Mouse (Mus musculus) left cerebral cortex, postnatal 4 days (tissue): ENCODE measurements at regions not wholly inside any gene's neighbourhood (a gene's known extent, or its start where the extent isn't known, plus 50 kb on each side); places are given as distances from the start of the nearest gene placed in this dataset.
"Not testable (repeated sequence)": the region's sequence is repeated elsewhere in the genome, so short reads cannot be mapped to it uniquely, and the experiment has no call there.

Experiments used
- DNase-seq: peaks from one replicate; pipeline ENCODE4 v3.0.0-alpha.2; 2022
- intact Hi-C: fragments of 180-260 bp; cut with DNase I; formaldehyde crosslinking; loops from one replicate; pipeline ENCODE4 v1.15.1; 2025

DNA sequence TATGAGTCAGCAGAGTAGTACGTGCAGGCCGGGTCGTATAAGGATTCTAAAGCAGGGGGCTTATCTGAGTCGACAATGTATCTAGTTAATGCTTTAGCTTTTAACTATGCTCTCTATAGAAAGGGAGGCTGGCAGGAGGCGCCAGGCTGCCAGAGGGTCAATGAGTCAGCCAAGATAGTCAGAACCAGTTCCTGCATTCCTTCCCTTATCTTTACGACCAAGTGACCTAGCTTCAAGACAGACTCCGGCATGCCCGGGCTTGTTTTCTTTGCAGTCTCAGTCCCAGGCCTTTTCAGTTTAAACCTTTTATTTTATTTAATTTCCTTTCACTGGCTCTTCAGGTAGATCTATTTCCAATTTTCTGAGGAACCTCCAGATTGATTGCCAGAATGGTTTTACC is 374.0 kb upstream of the Nrxn1 start:
- intact Hi-C loops: no loop called here
- no peak for DNase-seq

DNA sequence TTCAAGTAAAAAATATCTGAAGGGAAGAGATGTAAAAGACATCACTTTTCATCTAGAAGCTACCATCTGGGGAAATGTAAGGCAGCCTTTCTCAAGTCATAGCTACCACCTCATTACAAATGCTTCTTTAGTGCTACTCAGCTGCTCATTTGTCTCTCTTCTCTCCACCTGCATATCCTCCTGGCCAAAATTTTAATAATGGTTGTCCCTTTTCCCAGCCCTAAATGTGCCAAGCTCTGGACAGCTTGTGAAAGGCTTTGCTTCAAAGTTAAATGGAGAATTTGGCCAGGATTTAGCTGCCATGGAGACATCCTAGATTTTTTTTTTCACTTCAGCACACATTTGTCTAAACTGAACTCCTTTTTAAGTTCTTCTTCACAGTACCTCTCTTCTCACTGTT is 358.8 kb upstream of the Nrxn1 start:
- intact Hi-C loops: no loop called here

DNA sequence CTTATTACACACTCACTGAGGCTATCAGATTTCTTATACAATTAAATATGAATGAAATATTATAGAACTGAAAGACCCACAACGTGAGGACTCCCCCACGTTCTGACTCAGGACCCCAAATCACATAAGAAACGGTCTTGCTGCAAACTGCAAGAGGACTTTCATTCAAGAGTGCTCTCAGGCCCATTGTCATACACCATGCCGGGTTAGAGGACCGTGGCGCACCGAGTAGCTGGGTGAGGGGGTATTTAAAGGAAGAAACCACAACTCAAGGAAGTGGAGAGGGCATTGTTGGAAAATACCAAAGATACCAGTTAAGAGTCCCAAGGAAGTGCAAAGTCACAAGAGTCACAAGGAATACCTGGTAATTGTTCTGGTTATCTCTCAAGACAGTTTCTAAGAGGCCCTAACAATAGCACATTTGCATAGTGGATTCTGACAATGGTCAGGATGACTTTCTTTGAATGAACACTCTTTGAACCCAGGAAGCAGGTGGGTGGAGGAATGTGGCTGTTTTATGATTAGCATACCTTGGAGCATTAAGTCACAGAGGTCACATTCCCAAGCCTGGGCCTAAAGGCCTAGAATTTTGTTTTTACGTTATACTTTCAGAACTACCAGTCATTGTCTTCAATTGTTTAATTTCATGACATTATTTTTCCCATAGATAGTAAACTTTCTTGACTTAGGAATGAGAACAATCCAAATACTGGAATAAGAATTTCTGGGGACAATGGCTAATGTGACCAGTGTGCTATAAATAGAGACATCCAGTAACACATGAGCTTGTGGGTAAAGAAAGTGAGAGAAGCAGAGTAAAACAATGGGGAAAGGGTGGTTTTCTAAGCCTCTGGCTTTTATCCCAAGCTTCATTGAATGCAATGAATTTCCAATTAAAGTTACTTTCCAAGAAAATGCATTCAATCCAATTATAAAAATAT is 339.2 kb upstream of the Nrxn1 start:
- intact Hi-C loops, DNase-seq: not testable (repeated sequence)

More for the DNA sequence above, 358.8 kb upstream of the Nrxn1 start:
- no peak for DNase-seq

- intact Hi-C loops: no loop called here
- no peak for DNase-seq
Measured at GRCm38 (mm10) chr17:91430351-91430750, 337.5 kb upstream of the Nrxn1 start.

DNA sequence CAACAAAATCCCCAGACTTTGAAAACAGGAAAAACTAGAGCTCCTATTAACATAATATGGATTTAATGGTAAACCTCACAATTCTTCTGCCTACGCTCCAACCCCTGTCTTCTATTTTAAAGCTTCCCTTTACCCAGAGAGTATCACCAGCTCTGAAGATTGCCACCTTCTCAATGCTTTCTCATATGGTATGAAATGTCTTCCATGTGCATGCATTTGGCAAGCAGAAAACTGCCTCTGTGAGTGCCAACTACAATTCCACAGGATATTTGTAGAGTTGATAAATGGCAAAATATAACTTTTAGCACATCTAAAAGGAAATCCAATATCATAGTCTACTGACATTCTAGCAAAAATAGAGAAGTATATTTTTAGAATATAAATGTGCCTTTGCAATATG is 332.2 kb upstream of the Nrxn1 start:
- intact Hi-C loops: no loop called here
- no peak for DNase-seq

- intact Hi-C loops: loop anchor here (10.0 kb wide), 1 partner anchor 324 kb away; the partner anchor contains the start of gene Nrxn1
- no peak for DNase-seq
Measured at GRCm38 (mm10) chr17:91418582-91418981, 325.7 kb upstream of the Nrxn1 start.

DNA sequence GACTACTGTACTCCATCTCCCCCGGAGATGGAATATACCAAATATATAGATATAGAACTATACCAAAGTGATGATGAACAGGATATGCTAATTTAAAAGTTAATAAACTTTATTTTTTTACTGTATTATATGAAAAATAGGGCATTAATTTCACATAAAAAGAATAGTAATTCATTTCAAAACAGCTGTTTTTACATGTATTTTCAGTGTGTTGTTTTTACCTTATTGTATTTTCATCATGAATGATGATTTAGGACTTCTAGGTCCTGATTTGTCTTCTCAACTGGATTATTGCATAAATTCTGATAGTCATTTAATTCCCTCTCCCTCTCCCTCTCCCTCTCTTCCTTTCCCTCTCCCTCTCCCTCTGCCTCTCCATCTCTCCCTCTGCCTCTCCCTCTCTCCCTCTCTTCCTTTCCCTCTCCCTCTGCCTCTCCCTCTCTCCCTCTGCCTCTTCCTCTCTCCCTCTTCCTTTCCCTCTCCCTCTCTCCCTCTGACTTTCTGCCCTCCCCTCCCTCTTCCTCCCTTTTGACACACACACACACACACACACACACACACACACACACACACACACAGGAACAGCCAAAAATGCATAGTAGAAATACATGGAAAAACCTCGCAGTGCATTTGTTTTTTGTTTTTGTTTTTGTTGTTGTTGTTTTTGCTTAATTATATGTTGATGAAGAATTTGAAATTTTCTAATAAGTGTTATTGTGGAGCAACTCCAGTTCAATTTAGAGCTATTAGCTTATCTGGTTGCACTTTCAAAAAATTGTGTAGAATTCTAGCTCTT is 298.3 kb upstream of the Nrxn1 start:
- no peak for DNase-seq
- intact Hi-C loops: no loop called here

- intact Hi-C loops, DNase-seq: not testable (repeated sequence)
Measured at GRCm38 (mm10) chr17:91389937-91390623, 297.2 kb upstream of the Nrxn1 start.

DNA sequence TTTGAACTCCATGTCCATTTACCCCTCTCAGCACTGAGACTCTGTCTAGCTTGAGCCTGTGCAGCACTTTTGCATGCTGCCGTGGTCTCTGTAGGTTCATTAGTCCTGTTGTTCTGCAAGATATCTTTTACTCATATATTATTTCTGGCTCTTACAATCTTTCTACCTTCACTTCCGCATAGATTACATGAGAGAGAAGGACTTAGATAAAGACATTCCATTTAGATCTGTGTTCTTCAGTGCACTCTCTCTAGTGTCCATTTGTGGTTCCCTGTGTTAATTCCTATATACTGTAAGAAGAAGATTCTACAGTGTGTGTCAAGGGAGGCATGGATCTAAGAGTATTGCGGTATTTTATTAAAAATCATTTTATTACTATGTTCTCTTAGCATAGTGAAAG is 295.6 kb upstream of the Nrxn1 start:
- no peak for DNase-seq
- intact Hi-C loops: no loop called here

DNA sequence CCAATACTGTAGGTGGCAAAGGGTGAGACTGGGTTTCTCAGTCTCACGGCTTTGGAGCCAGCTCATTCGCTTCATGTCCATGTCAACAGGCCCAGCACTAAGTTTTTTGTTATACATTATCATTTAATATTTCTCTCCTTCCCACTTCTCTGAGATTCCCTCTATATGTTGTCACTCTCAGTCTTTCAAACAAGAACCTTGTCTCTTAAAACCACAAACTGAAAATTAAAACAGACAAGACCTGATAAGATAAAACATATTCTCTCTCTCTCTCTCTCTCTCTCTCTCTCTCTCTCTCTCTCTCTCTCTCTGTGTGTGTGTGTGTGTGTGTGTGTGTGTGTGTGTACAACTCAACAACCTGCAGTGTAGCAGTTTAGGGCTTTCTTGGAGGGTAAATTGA is 295.2 kb upstream of the Nrxn1 start:
- DNase-seq: no peak
- intact Hi-C loops: no loop called here

GRCm38 (mm10) chr17:91385949-91386348 is 293.1 kb upstream of the Nrxn1 start:
- no peak for DNase-seq
- intact Hi-C loops: no loop called here

DNA sequence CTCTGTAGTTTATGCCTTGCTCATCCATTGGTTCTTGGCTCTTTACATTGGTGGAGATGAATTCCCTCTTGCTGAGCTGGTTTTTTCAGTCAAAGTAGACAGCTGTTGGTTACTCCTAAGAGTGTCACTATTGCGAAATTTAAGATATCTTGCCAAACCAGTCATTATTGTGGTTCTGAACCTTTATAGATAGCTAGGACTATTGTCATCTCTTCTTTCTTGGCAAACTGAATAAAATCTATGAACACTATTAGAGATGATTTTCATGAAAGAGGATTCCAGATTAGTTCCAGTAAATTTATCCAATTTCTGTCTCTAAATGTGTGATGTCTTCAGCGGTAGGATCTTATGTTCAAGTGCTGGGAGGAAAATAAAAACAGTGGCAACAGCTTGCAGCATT is 275.3 kb upstream of the Nrxn1 start:
- no peak for DNase-seq
- intact Hi-C loops: no loop called here

- peak; percentile 23 for DNase-seq
Measured at GRCm38 (mm10) chr17:91361261-91361660, 268.4 kb upstream of the Nrxn1 start.

GRCm38 (mm10) chr17:91352107-91352506 is 259.2 kb upstream of the Nrxn1 start:
- intact Hi-C loops: no loop called here
- no peak for DNase-seq

More at GRCm38 (mm10) chr17:91361261-91361660, 268.4 kb upstream of the Nrxn1 start:
- intact Hi-C loops: no loop called here

DNA sequence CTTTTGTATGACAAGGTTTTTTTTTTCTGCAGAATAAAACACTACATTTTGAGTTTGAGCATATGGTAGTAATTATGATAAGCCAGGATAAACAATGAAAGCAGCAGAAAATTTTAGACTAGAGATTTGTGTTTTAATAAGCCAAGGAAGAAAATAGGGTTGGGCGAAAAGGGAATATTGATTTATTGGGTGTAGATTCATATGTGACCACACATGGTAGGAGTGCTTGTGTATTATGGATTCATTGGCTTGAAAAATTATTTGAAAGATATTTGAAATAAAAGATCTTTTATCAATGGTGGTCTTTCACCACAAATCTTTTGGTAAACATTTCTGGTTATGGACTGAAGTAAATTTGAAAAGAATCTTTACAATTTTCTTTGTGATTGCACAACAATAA is 244.0 kb upstream of the Nrxn1 start:
- intact Hi-C loops: no loop called here
- no peak for DNase-seq

DNA sequence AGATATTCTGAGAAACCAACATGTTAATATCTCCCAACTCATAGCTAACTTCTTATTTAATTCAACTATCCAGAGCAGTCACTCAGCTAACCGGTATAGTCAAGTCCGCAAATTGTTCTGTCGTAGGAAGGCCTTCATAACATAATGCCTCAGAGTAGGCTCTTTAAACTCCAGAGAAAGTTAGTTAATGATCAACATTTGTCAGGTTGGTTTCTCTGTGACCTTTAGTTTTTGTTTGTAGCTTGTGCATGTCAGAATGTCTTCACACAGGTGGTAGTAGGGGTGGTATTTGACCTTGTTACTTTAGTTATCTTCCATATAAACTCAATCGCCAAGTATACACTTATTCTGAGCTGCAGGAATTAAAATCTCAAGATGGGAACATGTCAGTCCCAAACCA is 240.9 kb upstream of the Nrxn1 start:
- intact Hi-C loops: no loop called here
- DNase-seq: no peak

- intact Hi-C loops: no loop called here
- DNase-seq: no peak
Measured at GRCm38 (mm10) chr17:91333202-91333601, 240.3 kb upstream of the Nrxn1 start.

DNA sequence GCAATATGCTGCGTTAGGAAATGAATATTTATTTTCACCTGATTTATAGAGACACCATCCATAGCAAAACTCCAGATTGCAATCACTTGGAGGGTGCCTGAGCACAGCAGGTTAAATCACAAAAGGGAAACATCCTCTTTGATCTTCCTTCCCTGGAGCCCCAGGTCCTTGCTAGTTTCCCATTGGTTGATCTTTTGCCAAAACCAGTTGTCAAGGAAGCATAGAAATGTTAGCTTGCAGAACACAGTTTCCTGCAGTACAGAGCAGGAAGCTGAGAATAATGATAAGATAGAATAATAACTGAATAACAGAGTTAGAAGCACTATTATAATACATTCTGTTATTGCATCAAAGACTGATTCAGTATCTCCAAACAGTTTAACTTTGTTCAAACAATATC is 231.5 kb upstream of the Nrxn1 start:
- intact Hi-C loops: no loop called here
- DNase-seq: no peak

DNA sequence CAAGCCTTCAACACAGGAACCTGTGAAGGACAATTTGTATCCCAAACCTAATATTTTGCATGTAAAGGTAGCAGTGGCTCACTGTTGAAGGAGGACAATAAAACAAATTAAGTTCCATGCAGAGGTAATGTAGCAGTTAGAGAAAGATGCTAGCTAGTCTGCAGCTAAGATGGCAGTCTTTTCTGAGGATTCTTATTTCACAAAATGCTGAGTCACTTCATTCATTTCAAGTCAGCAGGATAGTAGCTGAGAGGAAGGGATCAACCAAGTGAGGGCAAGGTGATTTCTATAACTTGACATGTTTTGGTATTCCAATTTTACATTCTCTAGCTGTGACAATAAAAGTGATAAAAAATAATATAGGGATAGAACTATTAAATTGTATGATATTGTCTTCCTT is 194.0 kb upstream of the Nrxn1 start:
- DNase-seq: no peak
- intact Hi-C loops: no loop called here

- intact Hi-C loops: no loop called here
- DNase-seq: no peak
Measured at GRCm38 (mm10) chr17:91274378-91274777, 181.5 kb upstream of the Nrxn1 start.

DNA sequence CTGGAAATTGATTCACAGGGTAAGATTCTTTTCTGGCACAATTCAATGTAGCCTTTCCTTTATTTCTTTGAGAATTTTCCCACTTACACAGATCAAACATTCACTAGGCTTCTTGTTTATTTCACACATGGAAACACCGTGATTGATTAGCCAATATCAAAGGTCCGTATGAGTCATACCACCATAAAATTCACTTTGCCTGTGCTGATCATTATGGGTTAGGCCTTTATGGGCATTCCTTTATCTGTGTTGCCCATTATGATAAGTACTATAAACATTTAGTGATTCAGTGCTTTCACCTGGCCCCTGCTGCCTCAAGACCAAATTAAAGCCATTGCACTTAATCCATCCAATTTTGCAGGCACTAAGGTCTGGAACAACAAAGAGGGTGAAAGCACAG is 145.8 kb upstream of the Nrxn1 start:
- no peak for DNase-seq
- intact Hi-C loops: no loop called here
